Mouse (Mus musculus): ENCODE measurements at regions not wholly inside any gene's neighbourhood (a gene's known extent, or its start where the extent isn't known, plus 50 kb on each side); places are given as distances from the start of the nearest gene placed in this dataset.

DNA sequence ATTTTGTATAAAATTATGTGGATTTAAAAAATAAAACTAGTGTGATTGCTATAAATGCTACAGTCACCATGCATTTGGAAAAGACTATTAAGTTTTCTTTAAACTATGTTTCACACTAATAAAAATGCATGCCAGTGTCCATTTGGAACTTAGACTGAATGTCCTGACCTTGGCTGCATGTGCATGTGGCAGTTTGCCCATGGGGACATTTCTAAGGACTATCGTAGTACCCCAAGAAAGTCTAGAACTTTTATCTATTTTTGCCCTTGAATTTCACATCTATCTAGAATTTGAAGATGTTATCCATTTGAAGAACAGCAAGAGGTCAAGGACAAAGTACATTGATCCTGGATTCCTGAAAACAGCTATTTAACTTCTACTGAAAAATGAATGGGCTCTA lies 745.9 kb downstream of the Tmem182 start:
- DNase-seq: no peak

DNA sequence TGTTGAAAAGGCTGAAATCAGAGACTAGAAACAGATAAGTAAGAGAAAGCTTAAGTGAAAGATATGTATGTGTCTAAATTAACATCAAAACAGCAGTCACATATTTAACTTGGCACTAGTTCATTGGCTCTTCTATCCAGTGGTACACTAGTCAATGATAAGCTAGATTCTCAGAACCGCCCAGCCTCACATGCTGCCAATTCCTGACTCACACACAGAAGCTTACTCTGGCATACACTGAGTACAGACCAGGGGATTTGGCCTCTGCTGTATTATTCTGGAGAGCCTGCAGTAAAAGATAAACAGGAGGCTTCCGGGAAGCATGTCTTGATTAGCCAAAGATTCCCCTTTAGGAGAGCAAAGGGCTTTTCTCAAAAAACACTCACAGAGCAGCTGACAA lies 750.2 kb downstream of the Tmem182 start:
- no peak for DNase-seq

DNA sequence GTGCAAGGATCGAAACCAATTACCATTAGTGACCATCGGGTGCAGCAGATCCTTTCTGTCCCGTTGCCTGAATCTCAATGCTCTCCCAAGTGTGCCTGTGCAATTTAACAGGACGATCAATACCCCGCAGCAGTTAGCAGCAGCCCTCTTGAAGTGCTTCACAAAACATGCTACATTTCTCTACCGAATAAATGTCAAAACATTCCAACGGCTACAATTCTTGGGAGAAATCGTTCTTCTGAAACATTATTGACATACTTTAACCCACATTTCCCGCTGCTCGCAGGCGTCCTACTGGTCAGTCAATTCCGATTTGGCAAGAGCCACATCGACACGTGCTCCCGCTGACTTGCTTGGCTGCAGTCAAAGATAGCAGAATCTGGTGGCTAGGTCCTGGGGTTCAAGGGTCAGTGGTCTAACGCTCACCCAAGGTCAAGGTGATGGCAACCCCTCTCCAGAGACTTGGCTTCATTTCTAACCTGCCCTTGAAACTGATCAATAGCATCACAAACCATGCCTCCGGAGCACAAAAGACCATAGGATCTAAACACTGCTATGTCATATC lies 753.8 kb downstream of the Tmem182 start:
- DNase-seq: peak; percentile 11 to 17

DNA sequence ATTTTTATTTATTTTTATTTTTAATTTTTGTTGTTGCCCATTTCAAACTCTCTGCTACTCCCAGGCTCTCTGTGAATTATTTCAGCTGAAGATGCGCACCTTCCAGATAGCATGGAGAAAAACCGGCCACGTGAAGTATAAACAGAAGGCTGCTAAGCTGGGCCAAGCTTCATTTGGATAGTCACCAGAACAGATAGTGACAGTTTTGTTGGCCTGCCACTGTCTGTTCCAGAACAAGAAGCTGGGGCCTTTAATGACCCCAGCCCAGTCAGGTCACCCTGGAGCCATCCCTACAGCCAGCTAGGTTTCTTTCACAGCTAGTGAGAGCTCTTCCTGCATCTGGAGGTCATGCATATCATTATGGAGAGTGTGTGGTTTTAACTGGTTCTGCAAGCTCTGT lies 754.6 kb downstream of the Tmem182 start:
- DNase-seq: peak; percentile 13 to 15

DNA sequence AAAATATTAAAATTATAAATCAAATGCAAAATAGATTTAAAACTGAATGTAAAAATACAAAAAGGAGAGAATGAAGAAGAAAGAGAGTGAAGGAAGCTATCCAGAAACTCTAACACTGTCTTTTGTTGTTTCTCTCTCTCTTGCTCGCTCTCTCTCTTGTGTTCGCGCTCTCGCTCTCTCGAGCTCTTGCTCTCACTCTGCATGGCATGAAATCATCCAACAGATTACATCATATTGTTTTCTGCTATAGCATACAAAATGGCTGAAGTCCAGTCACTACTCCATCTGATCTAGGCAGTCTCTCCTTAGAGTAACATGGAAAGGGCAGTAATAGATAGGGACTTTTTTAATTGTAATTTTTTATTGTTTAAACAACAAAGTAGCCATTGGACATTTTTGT lies 798.1 kb downstream of the Tmem182 start:
- DNase-seq: no peak

DNA sequence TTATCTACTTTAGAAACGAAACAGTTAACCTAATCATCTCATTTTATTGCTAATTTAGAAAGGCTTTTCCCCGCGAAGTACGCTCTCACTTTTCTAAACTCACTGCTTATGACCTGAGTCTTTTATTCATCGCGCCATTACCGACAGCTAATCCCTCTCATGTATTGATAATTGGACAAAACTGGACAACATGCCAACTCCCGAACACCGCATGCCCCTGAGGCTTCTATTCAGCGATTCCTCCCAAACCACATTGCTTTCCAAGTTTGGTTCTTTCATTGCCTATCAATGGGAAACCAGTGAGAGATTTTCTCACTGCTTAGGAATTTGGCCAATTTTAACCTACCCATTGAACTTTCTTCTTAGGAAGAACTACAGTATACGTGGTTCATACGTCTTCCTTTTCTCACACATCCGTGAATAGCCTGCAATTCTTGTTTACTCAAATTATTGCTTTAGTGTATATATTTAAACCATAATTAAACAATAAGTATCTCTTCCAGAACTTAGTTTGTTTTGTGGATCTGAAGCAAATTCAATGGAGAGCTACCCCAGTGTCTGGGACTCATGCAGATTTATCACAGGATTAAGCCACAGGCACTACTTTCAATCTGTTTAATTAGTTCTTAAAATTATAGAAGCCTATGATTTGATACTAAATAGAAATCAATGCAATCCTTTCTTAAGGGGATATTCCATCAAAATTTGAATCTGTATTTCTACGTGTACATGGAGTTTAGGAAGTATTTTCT lies 799.8 kb downstream of the Tmem182 start:
- no peak for DNase-seq

DNA sequence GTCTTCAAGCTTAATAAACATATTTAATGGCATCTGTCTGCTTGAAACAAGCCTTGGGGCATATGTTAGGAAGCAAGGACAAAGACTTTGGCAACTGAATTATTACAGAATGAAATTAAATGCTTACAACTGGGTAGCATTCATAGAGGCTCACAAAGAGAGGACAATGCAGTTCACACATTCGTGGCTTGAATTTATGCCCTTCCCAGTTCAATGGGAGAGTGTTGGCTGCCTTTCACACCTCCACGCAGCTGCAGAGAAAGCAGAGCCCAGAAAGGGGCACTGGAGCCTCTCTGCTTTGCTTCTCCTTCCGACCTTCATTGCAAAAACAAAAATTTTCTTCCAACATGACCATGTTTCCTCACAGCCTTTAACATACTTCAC lies 800.3 kb downstream of the Tmem182 start:
- DNase-seq: no peak

DNA sequence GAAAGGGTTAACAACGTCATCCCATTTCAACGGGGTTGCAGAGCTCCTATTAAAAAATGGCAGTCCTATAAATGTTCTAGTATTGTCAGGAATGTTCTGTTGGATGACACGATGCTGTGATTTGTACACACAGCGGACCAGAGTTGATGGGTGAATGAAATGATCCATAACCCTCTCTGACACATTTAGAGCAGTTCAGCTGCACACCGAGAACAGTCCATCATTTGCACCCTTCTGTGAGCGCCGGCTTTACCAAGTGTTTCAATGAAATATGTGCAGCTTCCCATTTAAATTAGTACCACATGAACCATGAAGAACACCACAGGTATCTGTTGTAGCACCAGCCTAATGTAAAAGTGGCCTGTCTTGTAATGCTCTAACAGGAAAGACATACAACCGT lies 805.4 kb downstream of the Tmem182 start:
- no peak for DNase-seq

DNA sequence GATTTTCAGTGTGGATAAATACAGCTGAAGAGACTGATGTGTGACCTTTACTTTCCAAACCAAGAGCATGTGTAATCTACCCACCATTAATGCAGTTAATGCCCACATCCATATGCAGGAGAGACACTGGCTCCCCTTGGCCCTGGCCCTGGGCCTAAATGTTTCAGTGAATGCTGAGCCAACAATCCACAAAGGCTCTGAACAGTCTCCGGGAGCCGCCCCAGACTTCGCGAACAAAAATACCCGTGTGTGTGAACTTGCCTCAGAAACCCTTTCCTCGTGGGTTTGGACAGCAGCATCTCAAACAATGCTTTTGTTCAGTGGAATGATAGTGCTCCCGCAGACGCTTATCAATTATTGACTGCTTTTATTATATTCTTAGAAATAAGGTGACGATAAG lies 846.4 kb downstream of the Tmem182 start:
- no peak for DNase-seq

DNA sequence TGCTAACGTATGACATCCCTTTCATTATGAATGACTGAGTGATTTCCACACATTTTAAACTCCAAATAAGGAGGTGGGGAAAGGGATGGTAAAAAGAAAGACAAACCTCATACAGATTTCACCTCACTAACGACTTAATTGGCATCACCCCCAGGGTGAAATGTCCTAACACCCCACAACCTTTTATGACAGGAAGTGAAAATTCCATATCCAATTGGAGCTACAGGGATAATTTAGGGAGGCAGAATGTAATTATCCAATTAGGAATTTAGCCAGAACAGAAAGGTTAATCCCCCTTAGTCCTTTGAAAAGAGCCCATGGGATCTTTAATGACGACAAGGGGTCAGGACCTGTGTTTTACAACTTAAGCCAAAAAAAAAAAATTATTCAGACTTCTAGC lies 846.8 kb downstream of the Tmem182 start:
- no peak for DNase-seq

DNA sequence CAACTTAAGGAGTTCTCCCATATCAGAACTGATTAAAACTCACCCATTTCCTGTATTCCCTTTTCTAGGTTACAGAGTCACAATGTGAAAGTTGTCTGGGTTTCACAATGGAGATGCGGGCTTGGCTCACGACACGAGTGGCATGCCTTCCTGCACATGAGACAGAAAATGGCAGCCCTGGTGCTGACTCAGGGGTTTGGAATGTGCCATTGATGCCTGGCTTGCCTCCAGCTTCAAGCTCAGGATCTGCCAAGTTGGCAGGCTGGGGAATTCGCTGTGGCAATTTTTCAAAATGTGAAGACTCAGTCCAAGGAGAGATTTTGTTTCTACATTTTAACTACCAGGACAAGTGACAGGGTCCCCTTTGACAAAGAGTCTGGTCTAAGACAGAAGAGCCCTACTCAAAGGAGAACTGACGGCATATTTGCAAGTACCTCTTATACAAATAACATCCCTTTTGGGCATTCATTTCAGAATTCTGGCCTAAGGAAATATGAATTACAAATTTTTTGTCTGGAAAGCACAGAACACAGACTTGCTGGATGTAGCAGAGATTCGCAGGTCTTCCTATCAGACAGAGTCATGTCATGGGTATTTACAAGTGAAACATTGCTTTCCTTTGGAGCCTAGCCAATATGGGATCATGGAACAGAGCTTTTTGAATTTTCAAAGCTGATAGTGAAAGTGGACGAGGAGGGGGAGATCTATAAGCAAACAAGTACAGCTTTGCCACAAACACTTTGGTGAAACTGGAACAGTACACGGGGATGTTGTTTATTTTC lies 847.4 kb downstream of the Tmem182 start:
- peak; percentile 68 to 73 for DNase-seq

DNA sequence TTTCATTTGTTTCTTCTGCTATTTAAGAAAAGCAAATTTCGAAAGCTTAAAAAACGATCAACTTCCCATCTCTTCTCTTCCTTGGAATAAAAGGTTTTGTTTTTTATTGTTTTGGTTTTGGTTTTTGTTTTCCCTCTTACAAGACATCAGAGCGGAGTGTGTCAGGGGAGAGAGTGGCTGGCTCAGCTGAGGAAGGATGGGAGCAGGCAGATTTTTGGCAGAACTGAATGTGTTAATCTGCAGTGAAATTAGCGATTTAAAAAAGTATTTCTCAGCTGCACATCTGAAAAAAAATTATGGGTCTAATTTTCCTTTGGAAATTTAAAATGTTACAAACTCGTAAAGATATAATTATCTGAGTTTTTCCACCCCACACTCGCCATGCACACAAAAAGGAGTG lies 868.7 kb downstream of the Tmem182 start:
- DNase-seq: no peak

DNA sequence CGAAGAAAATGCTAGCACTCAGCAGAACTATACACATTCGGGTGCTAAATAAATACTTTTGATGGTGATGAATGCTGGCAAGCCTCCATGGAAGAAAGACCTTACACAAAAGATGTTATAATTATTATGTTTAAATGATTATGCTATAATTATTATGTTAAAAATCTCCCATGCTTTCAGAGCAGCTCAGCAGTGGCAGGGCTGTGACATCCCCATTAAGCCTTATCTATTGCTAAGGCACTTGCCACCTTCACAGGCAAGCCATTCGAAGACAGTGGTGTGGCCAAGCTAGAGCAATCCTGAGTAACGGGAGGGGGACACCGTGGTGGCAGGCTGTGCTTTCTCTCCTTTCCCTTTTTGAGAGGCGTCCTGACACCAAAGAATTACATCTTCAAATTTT lies 869.9 kb downstream of the Tmem182 start:
- DNase-seq: no peak

DNA sequence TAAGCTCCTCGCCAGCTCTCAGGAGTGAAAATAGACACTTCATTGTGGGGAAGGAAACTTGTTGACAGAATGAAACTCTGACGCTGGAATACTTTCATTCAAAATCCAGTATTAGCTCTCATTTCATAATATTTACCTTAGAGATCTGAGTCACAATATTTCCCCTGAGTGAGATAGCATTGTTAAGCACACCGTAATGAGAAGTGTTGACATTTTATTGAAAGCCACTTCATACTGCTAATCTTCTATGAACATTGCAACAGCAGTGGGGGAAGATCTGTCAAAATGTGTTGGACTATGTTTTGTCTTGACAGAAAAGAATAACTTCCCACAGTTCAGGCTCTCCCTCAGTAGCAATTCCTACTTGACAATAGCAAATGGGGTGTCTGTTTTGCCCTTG lies 900.3 kb downstream of the Tmem182 start:
- DNase-seq: no peak

DNA sequence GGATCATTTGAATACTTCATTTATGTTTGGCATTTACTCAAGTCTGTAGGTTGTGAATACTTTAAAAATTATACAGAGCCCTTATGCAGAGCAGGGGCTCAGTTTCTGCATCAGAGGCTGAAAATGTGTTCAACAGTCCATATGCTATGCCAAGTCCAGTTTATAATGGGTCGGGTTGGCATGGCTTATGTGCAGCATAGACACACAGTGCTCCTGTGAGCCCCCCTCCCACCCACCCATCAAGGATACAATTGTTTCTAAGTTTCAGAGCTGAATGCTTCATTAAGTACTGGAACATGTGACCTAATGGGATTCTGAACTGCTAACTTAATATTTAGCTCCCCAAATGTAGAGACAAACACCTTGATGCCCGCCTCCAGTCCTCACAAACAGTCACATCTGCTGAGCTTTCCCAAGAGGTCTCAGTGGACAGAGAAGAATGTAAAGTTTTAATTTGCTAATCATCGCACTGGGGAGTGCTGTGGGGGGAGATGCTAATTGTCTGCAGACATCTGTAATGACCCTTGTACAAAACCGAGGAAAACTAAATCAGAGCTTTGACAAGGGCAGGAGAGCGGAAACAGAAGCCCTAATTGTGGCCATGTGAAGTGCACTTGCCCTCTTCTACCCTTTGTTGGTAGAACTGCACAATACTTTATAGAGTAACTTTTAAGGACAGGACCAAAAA lies 937.4 kb downstream of the Tmem182 start:
- no peak for DNase-seq

DNA sequence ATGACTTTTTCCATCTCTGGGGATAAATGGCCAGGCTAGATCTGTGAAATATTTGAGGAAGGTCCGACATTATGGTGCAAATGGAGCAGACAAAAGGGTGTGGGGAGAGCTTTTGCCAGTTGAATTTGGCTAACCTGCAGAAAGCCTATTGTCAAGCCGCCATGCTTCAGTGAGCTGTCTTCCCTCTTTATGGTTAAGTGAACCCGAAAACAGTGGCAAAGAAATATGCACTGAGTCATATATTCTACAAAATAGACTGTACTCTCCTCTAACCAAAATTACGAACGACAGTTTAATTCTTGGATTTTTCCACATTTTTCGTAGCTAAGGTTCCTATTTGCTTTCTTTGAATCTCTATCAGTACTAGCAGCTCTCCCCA lies 937.9 kb downstream of the Tmem182 start:
- DNase-seq: no peak

DNA sequence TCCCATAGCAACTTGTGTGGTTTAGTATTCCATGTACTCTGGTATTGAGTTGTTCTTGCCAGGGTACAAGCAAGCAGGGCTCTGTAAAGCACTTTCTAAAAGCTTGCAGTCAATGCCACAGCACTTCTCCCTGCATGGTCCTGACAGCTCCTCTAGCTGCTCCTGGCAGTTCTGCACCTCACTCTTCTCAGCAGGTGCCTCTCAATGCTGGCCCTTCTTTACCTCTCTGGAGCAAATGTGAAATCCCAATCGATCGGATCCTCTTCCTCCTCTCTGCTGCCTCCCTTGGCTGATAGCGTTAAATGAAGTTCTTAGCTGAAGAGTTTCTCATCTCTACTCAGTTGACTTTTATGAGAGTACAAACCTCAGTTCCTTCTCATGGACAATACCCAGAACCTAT lies 939.1 kb downstream of the Tmem182 start:
- DNase-seq: no peak

DNA sequence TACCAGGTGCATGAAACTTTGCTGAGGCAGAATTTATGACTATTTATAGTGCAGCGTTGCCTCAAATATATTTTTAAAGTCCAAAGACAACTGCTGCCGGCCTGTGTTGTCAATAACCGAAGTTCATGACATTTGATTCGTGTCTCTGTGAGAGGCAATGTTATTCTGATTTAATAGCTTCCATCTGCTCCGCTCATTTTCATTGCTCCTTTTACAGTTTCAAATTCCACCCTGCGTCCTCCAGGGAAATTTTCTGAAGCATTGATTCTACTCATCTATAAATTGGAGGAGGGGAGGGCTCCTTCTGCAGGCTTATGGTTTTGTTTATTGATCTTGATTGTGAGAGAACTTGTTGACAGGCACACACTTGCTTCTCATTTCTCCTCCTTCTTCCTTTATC lies 936.2 kb upstream of the Pou3f3 start:
- DNase-seq: no peak

Measured in cerebellum, postnatal 36 days (tissue).